Mouse (Mus musculus) hindlimb bud, embryonic 11.5 days (tissue): ENCODE measurements at regions not wholly inside any gene's neighbourhood (a gene's known extent, or its start where the extent isn't known, plus 50 kb on each side); places are given as distances from the start of the nearest gene placed in this dataset.

Source experiments
- DNase-seq: peaks from one replicate; pipeline ENCODE4 v3.0.0-alpha.2; 2012; ENCODE audit warnings: low read depth, low spot score; ENCODE audit errors: extremely low spot score

DNA sequence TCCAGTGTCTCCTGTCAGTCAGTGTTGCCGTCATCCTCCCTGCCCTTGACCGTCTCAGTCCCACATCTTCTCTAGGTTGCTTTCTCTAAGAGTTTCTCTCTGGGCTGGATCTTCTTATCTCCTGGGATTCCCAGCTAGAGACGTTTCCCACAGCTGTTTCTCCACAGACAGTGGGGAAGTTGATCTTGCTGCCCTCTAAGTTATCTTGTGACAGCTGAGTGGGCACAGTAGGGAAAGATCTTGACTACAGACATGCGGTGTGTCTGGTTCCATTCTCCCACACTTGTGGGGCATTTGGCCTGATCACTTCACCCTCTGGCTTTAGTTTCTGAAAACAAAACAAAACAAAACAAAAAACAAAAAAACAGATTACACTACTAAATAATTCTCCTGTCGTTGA lies 165.2 kb upstream of the Tyw5 start:
- no peak for DNase-seq

DNA sequence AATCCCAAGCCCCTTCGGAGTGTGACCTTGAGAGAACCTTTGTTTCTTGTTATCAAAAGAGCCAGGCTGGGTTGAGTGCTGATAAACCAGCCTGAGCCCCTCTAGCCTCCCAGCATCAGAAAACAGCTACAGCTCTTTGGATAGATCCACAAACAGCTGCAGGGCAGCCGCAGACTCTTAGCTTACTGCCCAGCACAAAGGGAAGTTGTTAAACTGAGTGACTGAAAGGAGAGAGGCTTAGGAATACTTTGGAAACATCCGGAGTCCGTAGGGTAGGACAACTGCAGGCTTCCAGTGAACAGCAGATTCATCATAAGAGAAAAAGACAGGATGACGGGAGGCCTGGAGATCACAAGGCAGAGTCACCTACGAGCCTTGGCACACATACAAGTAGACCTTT lies 166.9 kb upstream of the Tyw5 start:
- DNase-seq: no peak

DNA sequence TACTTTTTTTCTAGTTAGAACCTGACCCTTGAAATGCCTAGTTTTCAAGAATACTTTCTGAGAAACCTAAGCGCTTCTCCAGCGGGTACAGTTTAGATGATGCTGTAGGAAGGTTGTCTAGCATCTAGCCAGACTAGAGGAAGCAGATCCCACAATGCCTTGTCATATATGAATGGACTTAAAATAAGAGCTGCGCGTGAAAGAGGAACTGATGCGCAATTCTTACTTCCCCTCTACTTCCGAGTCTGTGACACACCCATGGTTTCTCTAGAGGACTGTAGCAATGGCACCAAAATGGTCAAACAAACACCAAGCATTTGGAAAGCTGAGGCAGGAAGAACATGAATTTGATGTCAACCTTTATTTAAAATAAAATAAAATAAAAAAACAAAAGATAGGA lies 167.6 kb upstream of the Tyw5 start:
- no peak for DNase-seq

DNA sequence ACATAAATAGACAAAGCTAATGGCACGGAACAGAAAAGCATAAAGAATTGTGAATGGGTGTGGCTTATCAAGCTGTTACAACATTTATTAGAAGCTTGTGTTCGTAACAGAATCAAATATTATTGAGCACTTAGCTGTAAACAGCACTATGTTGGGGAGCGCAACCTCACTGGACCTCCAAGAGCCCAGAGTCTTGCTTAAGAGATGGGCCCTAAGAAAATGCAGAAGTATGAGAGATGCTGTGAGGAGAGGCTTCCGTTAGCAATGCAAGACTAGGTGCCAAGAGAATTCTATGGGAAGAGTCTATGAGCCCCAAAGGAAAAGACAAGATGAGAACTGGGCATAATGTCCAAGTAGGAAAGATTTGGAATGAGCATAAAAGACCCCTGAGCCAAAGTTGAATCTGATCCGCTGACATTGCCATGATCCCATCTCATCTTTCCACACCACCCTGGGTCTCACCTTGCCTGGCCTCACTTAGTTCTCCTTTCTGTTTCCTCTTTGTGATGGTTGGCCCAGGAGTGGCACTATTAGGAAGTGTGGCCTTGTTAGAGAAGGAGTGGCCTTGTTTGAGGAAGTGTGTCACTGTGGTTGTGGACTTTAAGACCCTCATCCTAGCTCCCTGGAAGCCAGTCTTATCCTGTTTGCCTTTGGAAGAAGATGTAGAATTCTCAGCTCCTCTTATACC lies 169.3 kb upstream of the Tyw5 start:
- DNase-seq: no peak

DNA sequence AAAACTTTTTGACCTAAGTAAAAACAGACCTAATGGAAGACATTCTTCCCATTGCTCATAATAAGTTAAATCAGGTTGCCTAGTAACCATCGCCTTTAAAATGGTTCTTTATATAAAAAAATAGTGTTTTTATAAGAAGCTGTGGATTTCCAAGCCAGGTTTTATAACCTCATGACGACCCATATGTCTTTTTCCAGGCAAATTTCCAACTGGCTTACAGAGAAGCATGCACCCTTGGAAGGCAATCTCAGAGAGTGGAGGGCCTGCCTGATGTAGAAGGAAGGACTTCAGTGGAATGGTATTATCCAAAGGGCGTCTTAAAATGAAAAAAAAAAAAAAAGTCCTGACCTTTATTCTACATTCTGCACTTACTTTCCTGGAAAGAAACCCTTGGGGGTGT lies 172.2 kb upstream of the Tyw5 start:
- DNase-seq: no peak

DNA sequence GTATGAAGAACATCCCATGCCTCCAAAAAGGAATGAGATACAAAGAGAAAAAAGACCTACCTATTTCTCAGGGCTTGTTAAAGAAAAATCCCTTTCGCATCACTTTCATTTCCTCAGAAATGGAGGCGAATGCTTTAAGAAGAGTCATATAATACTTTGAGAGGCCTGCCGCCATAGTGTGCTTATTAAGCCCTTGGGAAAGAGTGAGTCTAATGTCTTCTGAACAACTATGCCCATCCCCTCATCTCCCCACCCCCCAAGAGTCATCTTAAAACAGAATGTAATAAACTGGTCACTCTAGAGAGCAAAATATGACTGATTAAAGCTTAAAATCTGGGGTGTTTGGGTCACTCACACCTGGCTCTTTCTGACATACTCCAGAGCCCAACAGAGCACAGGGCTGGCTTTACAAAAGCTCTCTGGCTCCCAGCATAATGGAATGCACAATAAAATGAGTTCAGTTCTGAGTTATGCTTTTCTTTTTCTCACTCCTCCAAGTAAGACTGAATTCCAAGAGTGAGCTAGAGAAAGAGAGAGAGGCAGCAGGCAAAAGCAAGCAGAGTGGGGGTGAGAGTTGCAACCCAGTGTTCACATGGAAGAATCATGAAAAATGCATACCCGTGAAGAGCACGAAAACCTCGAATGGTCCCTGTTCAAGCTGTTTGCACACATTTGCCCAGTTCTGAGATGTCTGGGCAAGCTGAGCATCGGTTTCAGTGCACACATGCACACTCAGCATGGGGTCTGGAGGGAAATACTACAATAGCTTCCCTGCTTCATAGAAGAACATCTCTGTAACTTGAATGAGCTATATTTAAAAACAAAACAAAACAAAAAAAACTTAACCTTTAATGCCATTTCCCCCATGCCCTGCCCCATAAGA lies 180.0 kb upstream of the Spats2l start:
- DNase-seq: no peak

DNA sequence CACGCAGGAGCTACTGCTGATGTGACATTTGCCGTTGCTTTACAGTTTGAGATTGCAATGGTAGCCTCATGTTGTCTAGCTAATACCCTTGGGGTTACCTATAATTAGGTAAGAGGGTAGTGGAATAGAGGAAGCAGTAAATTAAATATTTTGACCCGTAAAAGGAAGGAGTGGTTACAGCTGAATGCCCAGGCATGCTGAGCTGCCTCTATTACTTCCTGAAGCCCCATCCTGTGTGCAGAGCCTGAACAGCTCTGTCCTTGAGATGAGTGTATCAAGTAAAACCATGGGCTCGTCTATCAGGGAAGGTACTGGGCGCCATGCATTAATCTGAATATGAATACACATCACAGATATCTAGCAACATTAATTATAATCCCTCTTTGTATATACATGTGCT lies 179.1 kb upstream of the Spats2l start:
- no peak for DNase-seq

DNA sequence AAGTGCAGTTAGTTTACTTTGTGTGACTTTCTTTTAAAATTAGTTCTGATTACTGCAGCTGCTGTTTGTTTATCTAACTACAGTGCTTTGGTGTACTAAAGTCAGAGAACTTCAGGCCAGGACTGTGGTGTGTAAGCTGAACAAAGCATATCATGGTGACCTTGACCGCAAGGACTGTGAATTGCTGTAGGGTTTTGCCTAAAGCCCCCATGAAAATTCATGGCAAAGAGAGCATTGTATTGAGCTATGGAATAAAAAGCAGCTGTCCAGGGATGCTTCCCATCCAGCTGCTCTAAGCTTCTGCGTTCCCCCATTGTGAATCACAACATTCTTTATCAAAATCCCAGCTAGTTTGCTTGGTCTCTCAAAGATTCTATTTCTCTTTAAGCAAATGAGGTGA lies 173.0 kb upstream of the Spats2l start:
- DNase-seq: no peak

DNA sequence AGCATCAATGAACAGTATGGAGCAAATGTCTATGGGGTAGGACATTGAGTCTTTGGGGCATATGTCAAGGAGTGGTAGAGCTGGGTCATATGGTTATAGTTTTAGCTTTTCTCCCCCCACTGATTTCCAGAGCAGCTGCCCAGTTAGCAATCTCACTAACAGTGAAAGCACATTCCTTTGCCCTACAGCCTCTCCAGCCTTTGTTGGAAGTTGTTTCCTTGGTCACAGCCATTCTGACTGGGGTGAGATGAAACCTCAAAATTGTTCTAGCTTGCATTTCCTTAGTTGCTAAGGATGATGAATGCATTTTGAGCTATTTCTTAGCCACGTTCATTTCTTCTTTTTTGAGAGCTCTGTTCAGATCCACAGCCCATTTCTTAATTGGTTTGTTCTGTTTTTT lies 168.4 kb upstream of the Spats2l start:
- no peak for DNase-seq

DNA sequence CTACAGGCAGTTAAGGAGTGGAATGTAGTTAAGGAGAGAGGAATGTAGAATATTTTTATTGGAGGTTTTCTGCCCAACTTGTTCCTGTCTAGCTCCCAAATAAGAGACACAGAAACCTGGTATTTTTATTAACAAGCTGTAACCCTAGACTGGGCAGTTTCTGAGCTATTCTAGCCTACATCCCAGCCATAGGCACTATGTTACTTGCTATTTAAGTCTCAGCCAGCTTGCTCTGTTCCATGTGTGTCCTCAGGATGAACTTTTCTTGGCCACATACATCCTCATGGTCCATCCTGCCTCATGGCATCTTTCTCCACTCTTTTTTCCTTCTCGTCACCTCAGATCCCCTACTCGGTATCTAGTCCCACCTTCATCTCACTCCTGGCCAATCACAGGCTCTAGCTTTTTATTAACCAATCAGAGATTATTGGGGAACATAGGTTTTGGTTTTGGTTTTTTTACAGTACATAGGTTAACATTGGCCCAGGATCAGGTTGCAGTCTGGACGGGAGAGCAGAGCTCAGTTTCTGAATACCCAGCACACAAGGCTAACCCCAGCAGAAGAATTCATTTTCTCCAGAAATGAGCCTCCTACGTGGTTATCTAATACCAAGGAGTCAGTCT lies 167.8 kb upstream of the Spats2l start:
- no peak for DNase-seq

DNA sequence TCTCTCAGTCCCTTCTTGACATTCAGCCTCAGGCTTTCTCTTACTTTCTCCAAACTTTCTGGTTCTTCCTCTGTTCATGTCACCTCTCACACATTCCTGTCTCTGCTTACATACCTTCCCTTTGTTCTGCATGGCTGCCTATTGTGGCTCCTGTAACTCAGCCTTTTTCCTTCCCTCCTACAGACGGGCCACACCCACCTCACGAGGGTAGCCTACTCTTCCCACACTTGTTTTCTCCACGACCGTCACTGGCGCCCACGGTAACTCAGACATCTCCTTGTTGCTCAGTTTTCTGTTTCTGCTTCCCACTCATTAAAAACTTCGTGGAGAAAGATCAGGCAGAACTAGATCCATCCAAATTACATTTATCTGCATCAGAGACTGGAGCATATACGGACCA lies 166.9 kb upstream of the Spats2l start:
- no peak for DNase-seq

DNA sequence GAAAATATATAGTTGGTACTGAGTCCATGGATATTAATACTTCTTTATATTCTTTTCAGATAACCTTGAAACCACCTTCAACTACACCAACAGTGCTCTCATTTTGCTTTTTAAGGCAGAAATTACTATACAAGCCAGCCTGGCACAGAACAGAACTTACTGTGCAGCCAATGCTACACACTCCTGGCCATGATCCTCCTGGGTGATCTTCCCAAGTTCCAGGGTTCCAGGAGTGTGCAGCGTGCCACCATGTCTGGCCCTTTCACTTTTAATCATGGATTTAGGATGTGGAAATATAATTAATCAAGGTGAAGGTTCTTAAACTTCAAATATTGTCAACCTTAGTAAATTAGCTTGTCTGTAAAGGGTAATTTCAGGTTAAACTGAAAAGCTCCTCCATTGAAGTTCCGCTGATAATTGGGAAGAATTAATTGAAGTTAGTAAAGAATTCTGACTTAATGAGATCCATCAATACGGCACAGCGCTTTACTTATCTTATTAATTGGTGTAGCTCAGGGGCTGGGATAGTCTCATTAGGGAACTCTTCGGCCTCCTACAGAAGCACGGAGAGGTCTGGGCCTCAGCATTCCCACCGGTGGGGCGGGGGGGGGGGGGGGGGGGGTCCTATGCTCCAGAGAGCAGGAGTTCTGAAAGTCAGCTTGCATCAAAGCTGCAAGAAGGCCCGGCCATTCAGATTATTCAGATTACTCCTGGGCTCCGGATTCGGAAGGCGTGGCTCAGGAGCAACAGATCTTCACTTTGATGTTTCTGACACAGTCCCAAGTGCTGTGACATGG lies 166.1 kb upstream of the Spats2l start:
- DNase-seq: no peak

DNA sequence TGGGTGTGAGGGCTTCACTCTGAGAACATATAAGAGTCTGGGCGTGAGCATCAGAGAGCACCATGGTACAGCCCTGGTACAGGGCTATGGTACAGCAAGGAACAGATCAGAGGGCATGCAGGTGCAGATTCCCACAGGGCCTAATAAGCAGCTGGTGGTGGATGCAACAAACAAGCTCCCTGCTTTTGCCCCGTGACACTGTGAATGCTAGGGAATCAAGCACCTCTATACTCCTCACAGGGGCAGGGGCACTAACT lies 165.6 kb upstream of the Spats2l start:
- no peak for DNase-seq

DNA sequence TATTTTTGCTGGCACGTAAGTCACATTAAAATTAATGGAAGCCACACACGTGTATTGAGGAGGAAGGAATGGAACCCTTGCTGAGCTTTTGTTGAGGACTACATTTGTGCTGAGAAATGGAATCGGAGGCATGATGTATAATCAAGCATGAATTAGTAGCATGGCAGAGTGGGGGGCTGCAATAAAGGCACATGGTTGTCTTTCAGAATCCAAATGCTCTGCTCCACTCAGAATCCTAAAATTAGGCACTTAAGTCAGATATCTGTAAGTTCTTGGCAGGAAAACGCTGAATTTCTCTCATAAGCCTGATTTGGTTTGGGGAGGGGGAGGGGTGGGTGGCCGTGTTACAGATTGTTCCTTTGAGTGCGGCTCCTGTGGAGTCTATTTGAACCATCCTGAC lies 164.7 kb upstream of the Spats2l start:
- DNase-seq: no peak

DNA sequence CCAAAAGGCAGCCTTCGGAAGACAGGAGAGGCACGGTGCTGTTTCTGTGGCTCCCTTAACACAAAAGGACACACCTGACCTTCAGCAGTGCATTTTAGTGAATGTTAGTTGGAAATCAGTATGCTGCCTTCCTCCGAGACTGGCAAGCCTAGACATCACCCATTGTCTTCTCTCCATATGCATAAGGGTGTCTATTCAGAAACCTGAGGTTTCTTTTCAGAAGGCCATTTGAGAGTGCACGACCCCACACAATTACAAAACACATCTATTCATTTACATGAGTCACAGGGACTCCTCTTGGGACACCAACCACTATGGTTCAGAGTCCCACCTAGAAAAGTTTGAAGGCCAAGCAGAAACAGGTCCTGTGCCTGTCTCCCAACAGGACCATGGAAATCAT lies 161.8 kb upstream of the Spats2l start:
- DNase-seq: no peak

DNA sequence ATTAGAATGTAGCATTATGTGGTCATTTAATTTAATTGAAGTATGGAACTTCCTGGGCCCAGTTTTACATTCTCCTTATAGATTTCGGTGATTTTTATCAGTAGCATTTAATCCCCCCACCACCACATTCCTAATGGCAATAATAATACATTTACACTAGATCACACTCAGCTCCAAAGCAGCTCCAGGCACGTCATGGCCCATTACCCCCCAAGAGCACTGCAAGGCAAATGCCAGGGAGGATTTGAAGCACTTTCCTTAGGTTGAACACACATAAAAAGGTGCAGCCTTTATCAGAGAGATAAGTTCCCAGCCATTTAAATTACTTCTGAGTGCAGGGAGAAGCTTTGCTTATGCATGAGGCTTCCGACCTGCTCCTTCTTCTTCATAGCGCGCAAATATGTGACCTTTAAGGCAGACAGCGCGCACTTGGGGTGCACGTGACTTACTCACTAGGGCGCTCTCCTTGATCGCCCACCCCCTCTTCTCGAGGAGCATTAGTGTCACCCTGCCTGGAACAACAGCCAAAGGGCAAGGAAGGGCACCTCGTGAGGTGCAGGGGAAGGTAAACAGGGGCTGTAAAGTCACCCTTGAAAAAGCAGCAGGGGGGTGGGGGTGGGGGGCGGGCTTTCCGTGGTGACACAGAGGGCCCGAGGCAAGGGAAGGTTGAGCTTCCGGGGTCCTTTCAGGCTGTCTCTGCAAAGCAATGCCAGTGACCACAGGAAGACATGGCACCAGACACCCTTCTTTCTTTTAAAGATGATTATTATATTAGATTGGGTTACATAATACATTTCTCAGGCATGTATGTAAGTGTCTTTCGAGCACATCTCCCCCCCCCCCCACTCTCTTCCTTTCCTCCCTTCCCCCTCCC lies 160.8 kb upstream of the Spats2l start:
- no peak for DNase-seq

DNA sequence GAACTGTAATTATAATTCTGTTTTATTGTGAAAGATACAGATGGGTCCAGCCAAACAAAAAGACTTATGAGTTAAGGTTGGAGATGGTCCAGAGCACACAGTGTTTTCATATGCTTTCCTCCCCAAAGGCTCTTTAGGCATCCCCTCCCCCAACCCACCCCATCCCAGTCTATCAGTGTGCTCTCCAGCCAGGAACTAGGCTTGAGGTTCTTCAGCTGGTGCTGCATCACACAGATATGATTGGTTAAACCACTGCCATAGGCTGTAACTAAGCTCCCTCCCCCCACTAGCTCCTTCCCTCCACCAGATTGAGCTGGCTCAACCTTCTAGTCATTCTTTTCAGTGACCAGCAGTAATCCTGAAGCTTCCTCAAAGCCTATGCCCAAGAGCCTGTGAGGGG lies 158.8 kb upstream of the Spats2l start:
- DNase-seq: no peak

DNA sequence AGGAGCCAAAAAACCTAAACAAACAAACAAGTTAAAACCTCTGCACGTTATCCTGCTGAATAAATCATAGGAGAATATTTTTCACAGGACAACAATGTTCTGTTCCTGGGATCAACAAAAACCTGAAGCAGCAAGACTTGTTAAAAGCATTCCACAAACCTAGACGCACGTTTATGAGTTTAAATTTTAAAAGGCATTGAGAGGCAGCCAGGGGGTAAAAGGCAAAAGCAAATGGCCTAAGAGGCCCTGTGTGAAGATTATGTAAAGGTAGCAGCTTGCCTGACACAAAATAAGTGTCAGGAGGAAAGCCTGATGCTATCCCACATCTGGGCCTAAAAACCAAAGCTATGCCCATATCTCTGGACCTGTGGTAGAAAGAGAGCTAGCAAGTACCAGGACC lies 156.6 kb upstream of the Spats2l start:
- no peak for DNase-seq

DNA sequence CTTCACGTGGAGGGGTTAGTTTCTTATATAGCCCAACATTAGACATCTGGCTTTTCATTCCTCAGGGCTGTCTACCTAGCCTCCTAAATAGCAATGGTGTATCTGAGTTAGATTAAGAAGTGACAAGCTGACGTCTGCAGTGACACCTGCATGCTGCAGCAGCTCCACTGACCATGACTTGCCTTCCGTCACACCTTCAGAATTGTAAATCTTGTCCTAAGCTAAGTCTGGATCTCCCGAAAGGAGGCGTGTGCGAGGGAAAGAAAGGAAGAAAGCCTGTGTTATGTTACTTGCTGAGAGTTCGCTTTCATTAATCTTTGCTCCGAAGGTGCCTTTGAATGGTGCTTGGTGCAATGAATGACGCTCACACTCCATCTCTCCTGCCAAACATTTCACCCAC lies 151.4 kb upstream of the Spats2l start:
- no peak for DNase-seq

DNA sequence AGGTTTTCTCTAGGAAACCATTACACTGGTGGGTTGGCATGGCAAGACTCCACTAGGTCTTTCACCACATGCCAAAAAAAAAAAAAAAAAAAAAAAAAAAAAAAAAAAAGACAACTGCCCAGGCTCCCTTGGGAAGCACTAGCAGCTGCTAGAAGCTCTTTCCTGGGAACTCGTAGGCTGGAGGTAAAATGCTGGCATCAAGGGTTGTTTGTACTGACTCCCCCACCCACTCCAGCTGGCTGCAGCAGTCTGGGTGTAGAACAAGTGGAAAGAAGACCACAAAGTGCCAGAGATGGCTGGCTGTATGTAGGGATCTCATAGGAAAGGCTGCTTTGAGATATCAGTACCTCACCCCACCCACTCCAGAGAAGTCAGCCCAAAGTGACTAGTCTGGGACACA lies 140.0 kb upstream of the Spats2l start:
- DNase-seq: no peak

DNA sequence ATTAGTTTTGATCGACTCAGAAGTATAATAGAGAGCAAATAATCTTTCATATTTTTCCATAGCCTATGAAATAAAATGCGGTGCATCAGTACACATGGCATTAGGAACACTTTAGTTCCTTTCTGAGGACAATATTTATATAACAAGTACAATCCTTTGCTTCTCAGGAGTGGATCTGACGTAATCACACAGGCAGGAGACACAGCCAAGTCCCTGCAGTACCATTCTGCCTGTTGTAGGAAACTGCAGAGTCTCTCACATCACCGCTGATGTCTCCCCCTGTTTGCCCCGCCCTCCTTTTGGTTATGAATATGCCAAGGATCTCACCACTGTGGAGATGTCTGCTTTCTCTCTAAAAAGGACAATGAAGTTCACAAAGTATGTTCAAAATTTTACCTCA lies 131.8 kb upstream of the Spats2l start:
- DNase-seq: no peak
